Mouse (Mus musculus) natural killer cell, adult 2 months (primary cell): ENCODE results near the gene Ergic1.
A peak's percentile ranks its signal among the peaks of the same experiment; 100 is the strongest.

ENCODE experiments used
- DNase-seq, 2 experiments: peaks; one replicate each; pipeline ENCODE4 v3.0.0; 2022; ENCODE audit warnings: low spot score in 2 of 2

Gene Ergic1

GRCm38 (mm10) chr17:26561290-26561640, at the start of gene Ergic1:
Gene Ergic1, plus strand, starts transcription at chr17:26561489.
- DNase-seq: peak; percentile 77 to 81

GRCm38 (mm10) chr17:26511816-26512774, 49.2 kb upstream of the Ergic1 start:
- no peak for DNase-seq

GRCm38 (mm10) chr17:26512961-26513360, 48.3 kb upstream of the Ergic1 start:
- DNase-seq: no peak

GRCm38 (mm10) chr17:26513459-26514290, 47.6 kb upstream of the Ergic1 start:
- no peak for DNase-seq

- DNase-seq: peak; percentile 77 to 91
Observed at GRCm38 (mm10) chr17:26514581-26515030, 46.7 kb upstream of the Ergic1 start.

- no peak for DNase-seq
Observed at GRCm38 (mm10) chr17:26515675-26516074, 45.6 kb upstream of the Ergic1 start.

- DNase-seq: no peak
Observed at GRCm38 (mm10) chr17:26518306-26518705, 43.0 kb upstream of the Ergic1 start.

GRCm38 (mm10) chr17:26522711-26523110, 38.6 kb upstream of the Ergic1 start:
- DNase-seq: no peak

GRCm38 (mm10) chr17:26524316-26524715, 37.0 kb upstream of the Ergic1 start:
- no peak for DNase-seq

GRCm38 (mm10) chr17:26524801-26525200, 36.5 kb upstream of the Ergic1 start:
- no peak for DNase-seq

GRCm38 (mm10) chr17:26525316-26525715, 36.0 kb upstream of the Ergic1 start:
- DNase-seq: no peak

- DNase-seq: no peak
Observed at GRCm38 (mm10) chr17:26527291-26527690, 34.0 kb upstream of the Ergic1 start.

- DNase-seq: no peak
Observed at GRCm38 (mm10) chr17:26528751-26529150, 32.5 kb upstream of the Ergic1 start.

- no peak for DNase-seq
Observed at GRCm38 (mm10) chr17:26529791-26530241, 31.5 kb upstream of the Ergic1 start.

- no peak for DNase-seq
Observed at GRCm38 (mm10) chr17:26530590-26531081, 30.7 kb upstream of the Ergic1 start.

- DNase-seq: peak; percentile 20 to 46
Observed at GRCm38 (mm10) chr17:26531395-26532027, 29.8 kb upstream of the Ergic1 start.

GRCm38 (mm10) chr17:26532476-26533045, 28.7 kb upstream of the Ergic1 start:
- DNase-seq: peak; percentile 66 to 69

GRCm38 (mm10) chr17:26533871-26534372, 27.4 kb upstream of the Ergic1 start:
- DNase-seq: no peak

GRCm38 (mm10) chr17:26534695-26535094, 26.6 kb upstream of the Ergic1 start:
- DNase-seq: no peak

GRCm38 (mm10) chr17:26535251-26536136, 25.8 kb upstream of the Ergic1 start:
- DNase-seq: peak in 1 of 2 experiments; percentile 30
